In genomic region chr4:127419062-127419785, GRCm38 (mm10) we compare ENCODE assay signal across 7 mouse cellular contexts.
A peak's percentile ranks its signal among the peaks of the same experiment; 100 is the strongest.
DNase-seq lines count a peak whose midpoint lies in the region; ATAC-seq and TF ChIP-seq lines count a peak whose summit lies in the region.

No protein-coding gene starts in this region.

- no peaks in the 10 kb centered on the region for H3K36me3 ChIP-seq in E14TG2a.4 (ENCODE audit: insufficient read depth, low read length)
- no peaks in the 10 kb centered on the region for H3K36me3 ChIP-seq in hindbrain, embryonic 12.5 days
- H3K36me3 ChIP-seq in midbrain, embryonic 12.5 days = no peaks in the 10 kb centered on the region

- peak; percentile 82 for DNase-seq in Muller cell, postnatal 12 days (ENCODE audit: inconsistent ontology term)
- peak; percentile 75 for DNase-seq in embryo, embryonic 11 days
- DNase-seq in layer of hippocampus, postnatal 14 days (ENCODE audit: low spot score in 2 of 2) = no peak
- no peak for DNase-seq in thymus, postnatal 36 days

- no peak for TF ChIP-seq CTCF in E14TG2a.4 (conservative IDR thresholded peaks at IDR 0.05; ENCODE audit: low read length)

- H3K9ac ChIP-seq in hindbrain, embryonic 12.5 days = no peak overlapping the region
- H3K9ac ChIP-seq in midbrain, embryonic 12.5 days (replicated peaks) = peak overlapping the region; percentile 15; the same call in 1 of the 2 replicates

- no peaks in the 10 kb centered on the region for H3K9me3 ChIP-seq in E14TG2a.4 (ENCODE audit: low read length)
- no peaks in the 10 kb centered on the region for H3K9me3 ChIP-seq in hindbrain, embryonic 12.5 days (replicated peaks)
- no peaks in the 10 kb centered on the region for H3K9me3 ChIP-seq in midbrain, embryonic 12.5 days

- H3K4me2 ChIP-seq in hindbrain, embryonic 12.5 days (replicated peaks) = peak overlapping the region; percentile 23
- peak overlapping the region; percentile 29 for H3K4me2 ChIP-seq in midbrain, embryonic 12.5 days (replicated peaks)

- peaks cover 31% of the 10 kb centered on the region for H3K4me1 ChIP-seq in E14TG2a.4 (replicated peaks; ENCODE audit: low read depth, low read length)
- H3K4me1 ChIP-seq in hindbrain, embryonic 12.5 days = peaks cover 37% of the 10 kb centered on the region
- peaks cover 17% of the 10 kb centered on the region for H3K4me1 ChIP-seq in midbrain, embryonic 12.5 days

- H3K27me3 ChIP-seq in E14TG2a.4 (ENCODE audit: insufficient read depth, low read length) = peaks cover 35% of the 10 kb centered on the region
- H3K27me3 ChIP-seq in hindbrain, embryonic 12.5 days = no peaks in the 10 kb centered on the region
- peaks cover 8% of the 10 kb centered on the region; the same call in 1 of the 2 replicates for H3K27me3 ChIP-seq in midbrain, embryonic 12.5 days

- WGBS in hindbrain, embryonic 12.5 days = 14% methylated on average over 22 of the region's 22 CpGs
- WGBS in midbrain, embryonic 12.5 days = 29% methylated on average over 22 of the region's 22 CpGs

- H3K27ac ChIP-seq in hindbrain, embryonic 12.5 days = peak overlapping the region; percentile 87
- H3K27ac ChIP-seq in midbrain, embryonic 12.5 days (replicated peaks) = peak overlapping the region; percentile 77

- peak overlapping the region; percentile 64 for H3K4me3 ChIP-seq in E14TG2a.4 (replicated peaks; ENCODE audit: low read length)
- H3K4me3 ChIP-seq in hindbrain, embryonic 12.5 days = no peak overlapping the region
- no peak overlapping the region for H3K4me3 ChIP-seq in midbrain, embryonic 12.5 days

- ATAC-seq in hindbrain, embryonic 12.5 days (ENCODE audit: low FRiP score) = peak; percentile 81
- ATAC-seq in midbrain, embryonic 12.5 days (ENCODE audit: low FRiP score, low read depth) = peak; percentile 66

Comparison
In these comparisons a context has a peak if more than half of its experiments do, and no peak if none do; other contexts are left out.
1. DNase-seq: peak in Muller cell, postnatal 12 days (single experiment) and embryo, embryonic 11 days (single experiment); none in layer of hippocampus, postnatal 14 days (0 of 2) and thymus, postnatal 36 days (0 of 2).